Mouse (Mus musculus) small intestine, adult 2 months (tissue): ENCODE measurements at regions not wholly inside any gene's neighbourhood (a gene's known extent, or its start where the extent isn't known, plus 50 kb on each side); places are given as distances from the start of the nearest gene placed in this dataset.

Experiments used
- H3K27ac ChIP-seq: fragments of 200-500 bp; 2 replicates; pipeline ENCODE4 v1.5.1; 2012; ENCODE audit warnings: low read depth, low read length, control low read depth, inconsistent platforms; ENCODE audit not compliant: insufficient read depth
- H3K27me3 ChIP-seq: fragments of 200-500 bp; 2 replicates; pipeline ENCODE4 v1.6.1; 2012; ENCODE audit warnings: mild to moderate bottlenecking, moderate library complexity, low read length, inconsistent platforms; ENCODE audit not compliant: control insufficient read depth, insufficient read depth
- H3K36me3 ChIP-seq: fragments of 200-500 bp; 2 replicates; pipeline ENCODE4 v1.6.1; 2012; ENCODE audit warnings: mild to moderate bottlenecking, low read length, control low read depth, inconsistent platforms; ENCODE audit not compliant: control insufficient read depth, insufficient read depth
- H3K4me1 ChIP-seq: fragments of 200-500 bp; 2 replicates; pipeline ENCODE4 v1.6.1; 2012; ENCODE audit warnings: low read length, inconsistent platforms, mixed read lengths; ENCODE audit not compliant: control insufficient read depth, insufficient read depth, insufficient read length
- H3K4me3 ChIP-seq: fragments of 200-500 bp; 2 replicates; pipeline ENCODE4 v1.5.1; 2012; ENCODE audit warnings: low read depth, mild to moderate bottlenecking, control low read depth, inconsistent platforms, low read length, moderate library complexity
- CTCF ChIP-seq: fragments of 200-500 bp; IDR thresholded peaks from 2 replicates; pipeline ENCODE4 v1.5.1; 2012; ENCODE audit warnings: low read depth, mild to moderate bottlenecking, control low read depth, inconsistent platforms, low read length, moderate library complexity, mixed read lengths; ENCODE audit not compliant: insufficient replicate concordance, insufficient read length; ENCODE audit errors: extremely low read depth
- POLR2A ChIP-seq: fragments of 200-500 bp; IDR thresholded peaks from 2 replicates; pipeline ENCODE4 v1.6.1; 2012; ENCODE audit warnings: low read depth, mild to moderate bottlenecking, control low read depth, inconsistent platforms, low read length, moderate library complexity
- WGBS: fragments of 180-500 bp; shearing (Covaris S2); methylation state at CpG from one replicate; pipeline ENCODE4 v1.1.7; 2018; 5-methylcytosine and 5-hydroxymethylcytosine counted together

DNA sequence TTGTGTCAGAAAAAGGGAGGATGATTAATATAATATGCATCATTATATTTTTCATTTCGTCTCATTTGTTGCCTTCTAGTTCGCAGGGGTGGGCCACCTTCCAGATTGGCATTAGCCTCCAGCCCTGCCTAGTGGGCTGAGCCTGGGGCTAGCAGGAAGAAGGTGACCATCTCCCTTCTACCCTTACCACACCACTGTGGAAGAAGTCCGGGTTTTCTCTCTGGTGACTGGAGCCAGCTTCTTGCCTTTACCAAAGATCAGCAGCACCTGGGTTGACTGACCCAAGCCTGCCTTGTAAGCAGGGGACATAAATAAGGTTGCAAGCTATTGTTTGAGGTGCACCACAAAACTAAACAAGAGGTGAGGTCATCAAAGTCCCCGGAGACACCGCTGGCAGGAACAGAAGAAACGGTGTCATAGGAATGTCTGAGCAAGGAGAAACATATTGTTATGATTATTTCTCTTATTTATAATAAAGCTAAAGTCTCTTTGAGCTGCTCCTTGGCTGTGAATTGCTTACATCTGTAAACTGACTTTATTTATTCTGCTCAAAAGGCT is 286.9 kb upstream of the Zfp703 start:
- no peak overlapping the region for H3K4me3 ChIP-seq
- no peaks in the 10 kb centered on the region for H3K27me3 ChIP-seq
- TF ChIP-seq POLR2A (no peak), CTCF (no peak)
- H3K36me3 ChIP-seq, result no peaks in the 10 kb centered on the region
- WGBS, result 63% methylated on average over 6 of the region's 6 CpGs
- H3K4me1 ChIP-seq, result no peaks in the 10 kb centered on the region
- no peak overlapping the region for H3K27ac ChIP-seq

DNA sequence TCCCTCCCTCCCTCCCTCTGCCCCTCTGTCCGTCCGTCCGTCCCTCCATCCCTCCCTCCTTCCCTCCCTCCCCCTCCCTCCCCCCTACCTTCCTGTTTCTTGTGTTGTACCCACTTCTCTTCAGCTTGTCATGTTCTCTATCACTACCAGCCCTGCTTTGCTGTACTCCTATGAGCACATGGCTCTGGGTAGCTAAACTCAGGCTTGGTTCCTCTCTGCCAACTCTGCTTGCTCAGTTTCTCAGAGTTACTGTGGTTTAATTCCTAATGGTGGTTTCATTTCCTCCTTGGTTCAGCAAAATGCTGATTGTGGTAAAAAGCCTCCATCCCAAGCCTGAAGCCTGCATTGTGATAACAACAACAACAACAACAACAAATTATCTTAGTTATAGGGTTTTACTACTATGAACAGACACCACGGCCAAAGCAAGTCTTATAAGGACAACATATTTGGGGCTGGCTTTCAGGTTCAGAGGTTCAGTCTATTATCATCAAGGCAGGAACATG is 279.5 kb upstream of the Zfp703 start:
- Histone ChIP-seq H3K27me3 (no peaks in the 10 kb centered on the region), H3K4me3 (no peak overlapping the region), H3K4me1 (no peaks in the 10 kb centered on the region), H3K36me3 (no peaks in the 10 kb centered on the region), H3K27ac (no peak overlapping the region)
- 91% methylated on average over 1 of the region's 4 CpGs for WGBS
- TF ChIP-seq CTCF, result no peak
- no peak for TF ChIP-seq POLR2A

DNA sequence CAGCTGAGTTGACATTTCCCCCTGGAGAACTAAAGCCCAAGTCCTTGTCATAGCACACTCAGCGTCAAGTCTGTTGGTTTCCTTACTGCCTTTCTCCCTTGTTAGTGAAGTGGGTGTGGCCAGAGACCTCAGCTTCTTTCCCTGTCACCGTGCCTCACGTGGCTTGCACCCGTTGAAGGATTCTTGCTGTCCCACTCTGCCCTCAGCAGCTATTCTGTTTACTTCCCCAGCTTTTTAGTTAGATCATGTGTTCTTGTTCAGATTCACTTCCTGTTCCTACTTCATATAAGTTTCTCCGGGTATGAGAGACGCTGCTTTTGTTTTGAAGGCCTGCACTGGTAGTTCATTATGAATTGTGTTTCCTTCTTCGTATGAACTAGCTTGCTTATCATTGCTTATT is 278.5 kb upstream of the Zfp703 start:
- WGBS, result 17% methylated on average over 7 of the region's 7 CpGs

DNA sequence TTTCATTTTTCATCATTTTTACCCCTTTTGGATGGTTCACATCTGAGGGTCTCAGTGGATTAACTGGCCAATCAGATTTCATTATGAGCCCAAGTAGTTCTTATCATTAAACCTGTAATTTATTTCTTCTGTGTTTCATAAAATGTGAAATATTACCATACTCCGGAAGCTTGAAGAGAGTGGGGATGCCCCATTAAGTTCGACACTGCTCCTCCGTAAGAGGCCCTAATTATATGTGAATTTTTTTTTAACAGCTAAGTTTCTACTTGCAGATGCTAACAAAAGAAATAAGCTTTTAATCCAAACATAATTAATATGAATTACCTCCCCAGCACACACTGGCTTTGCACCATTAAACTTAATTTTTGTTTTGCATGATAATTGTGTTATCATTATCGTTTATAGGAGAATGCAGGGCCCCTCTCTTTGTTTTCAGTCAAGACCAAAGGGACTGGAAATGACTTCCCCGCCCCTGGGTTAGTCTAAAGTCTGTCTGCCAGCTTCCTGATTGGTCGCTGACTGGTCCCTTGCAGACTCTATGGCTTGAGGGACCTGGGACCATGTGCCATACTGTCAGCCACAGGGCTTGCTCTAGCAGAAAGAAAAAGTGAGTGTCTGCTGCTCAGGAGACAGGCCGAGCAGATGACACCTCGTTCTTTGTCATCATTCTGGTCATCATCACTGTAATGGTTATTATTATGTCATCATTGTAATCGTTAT is 270.9 kb upstream of the Zfp703 start:
- Histone ChIP-seq H3K36me3 (no peaks in the 10 kb centered on the region), H3K4me3 (no peak overlapping the region), H3K27ac (no peak overlapping the region), H3K27me3 (no peaks in the 10 kb centered on the region), H3K4me1 (peaks cover 2% of the 10 kb centered on the region; the same call in 1 of the 2 replicates)
- no peak for TF ChIP-seq CTCF
- TF ChIP-seq POLR2A, result no peak
- WGBS, result 42% methylated on average over 9 of the region's 9 CpGs

More for the DNA sequence above, 278.5 kb upstream of the Zfp703 start:
- TF ChIP-seq CTCF (no peak), POLR2A (no peak)
- no peaks in the 10 kb centered on the region for H3K36me3 ChIP-seq
- H3K27me3 ChIP-seq, result no peaks in the 10 kb centered on the region
- H3K27ac ChIP-seq, result no peak overlapping the region
- H3K4me1 ChIP-seq, result no peaks in the 10 kb centered on the region
- no peak overlapping the region for H3K4me3 ChIP-seq

DNA sequence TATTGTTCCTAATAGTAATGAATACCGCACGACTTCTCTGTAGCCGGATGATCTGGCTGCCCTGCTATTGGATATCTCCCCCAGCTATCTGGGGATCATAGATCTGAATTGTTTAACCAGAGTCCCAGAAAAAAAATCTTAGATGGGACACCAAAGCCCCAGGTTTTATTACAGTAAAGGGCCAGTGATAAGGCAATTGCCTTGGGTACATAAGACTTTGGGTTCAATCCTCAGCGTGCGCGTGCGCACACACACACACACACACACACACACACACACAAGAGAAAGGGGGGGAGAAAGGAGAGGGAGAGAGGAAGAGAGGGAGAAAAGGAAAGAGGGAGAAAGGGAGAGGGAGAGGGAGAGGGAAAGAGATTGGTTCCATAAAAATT is 270.4 kb upstream of the Zfp703 start:
- WGBS, result 45% methylated on average over 7 of the region's 7 CpGs
- TF ChIP-seq CTCF, result no peak
- no peak for TF ChIP-seq POLR2A

DNA sequence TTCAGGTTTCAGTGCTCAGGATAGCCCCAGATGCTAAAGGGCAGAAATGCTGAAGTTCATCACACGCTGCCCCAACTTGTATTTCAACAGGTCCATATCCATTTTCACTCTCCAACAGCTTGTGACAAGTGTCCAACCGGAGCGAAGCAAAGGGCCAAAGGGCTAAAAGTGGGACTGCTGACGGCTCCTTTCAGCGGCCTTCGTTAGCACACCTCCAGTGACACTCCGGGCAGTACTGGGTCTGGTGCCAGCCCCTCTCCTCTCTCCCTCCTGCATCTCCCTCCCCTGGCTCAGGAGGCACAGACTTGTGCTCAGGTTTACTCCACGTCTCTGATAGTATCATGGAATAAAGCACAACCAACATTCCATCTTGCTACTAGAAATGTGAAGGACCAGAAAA is 263.3 kb upstream of the Zfp703 start:
- WGBS, result 85% methylated on average over 8 of the region's 8 CpGs
- Histone ChIP-seq H3K27me3 (no peaks in the 10 kb centered on the region), H3K36me3 (no peaks in the 10 kb centered on the region), H3K4me1 (no peaks in the 10 kb centered on the region), H3K27ac (no peak overlapping the region), H3K4me3 (no peak overlapping the region)
- TF ChIP-seq POLR2A, result no peak
- TF ChIP-seq CTCF, result no peak

More for the DNA sequence above, 270.4 kb upstream of the Zfp703 start:
- Histone ChIP-seq H3K36me3 (no peaks in the 10 kb centered on the region), H3K27me3 (no peaks in the 10 kb centered on the region), H3K4me3 (no peak overlapping the region), H3K4me1 (peaks cover 2% of the 10 kb centered on the region; the same call in 1 of the 2 replicates), H3K27ac (no peak overlapping the region)

DNA sequence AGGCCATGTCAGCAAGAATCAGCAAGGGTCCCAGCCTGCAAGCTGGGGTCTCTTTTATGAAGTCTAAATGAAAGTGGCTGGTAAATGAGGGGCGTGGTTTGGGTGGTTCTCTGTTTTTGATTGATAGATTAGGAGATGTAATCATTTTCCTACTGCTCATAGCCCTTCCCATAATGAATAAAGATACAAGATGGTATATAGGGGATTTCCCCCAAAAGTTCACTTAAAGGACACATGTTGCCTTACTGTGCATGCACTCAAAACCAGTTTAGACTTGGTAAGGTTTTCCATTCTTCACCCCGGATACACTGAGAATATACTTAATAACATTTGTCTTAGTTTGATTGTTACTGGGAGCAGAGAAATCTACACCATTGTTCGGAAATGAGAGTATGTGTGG is 262.4 kb upstream of the Zfp703 start:
- no peak overlapping the region for H3K27ac ChIP-seq
- H3K4me1 ChIP-seq, result no peaks in the 10 kb centered on the region
- no peak overlapping the region for H3K4me3 ChIP-seq
- 95% methylated on average over 3 of the region's 3 CpGs for WGBS
- no peaks in the 10 kb centered on the region for H3K27me3 ChIP-seq
- H3K36me3 ChIP-seq, result no peaks in the 10 kb centered on the region
- TF ChIP-seq CTCF (no peak), POLR2A (no peak)
